Mouse (Mus musculus) olfactory bulb, adult 2 months (tissue): ENCODE results near the gene Gch1.

Experiments
- CTCF ChIP-seq: fragments of 200-500 bp; IDR thresholded peaks from 2 replicates; pipeline ENCODE4 v1.5.1; 2012; ENCODE audit warnings: low read depth, mild to moderate bottlenecking, low read length, moderate library complexity; ENCODE audit not compliant: insufficient read depth
- POLR2A ChIP-seq: fragments of 200-500 bp; IDR thresholded peaks from 2 replicates; pipeline ENCODE4 v1.6.1; 2012; ENCODE audit warnings: mild to moderate bottlenecking, low read depth, low read length, moderate library complexity; ENCODE audit not compliant: insufficient read depth

DNA sequence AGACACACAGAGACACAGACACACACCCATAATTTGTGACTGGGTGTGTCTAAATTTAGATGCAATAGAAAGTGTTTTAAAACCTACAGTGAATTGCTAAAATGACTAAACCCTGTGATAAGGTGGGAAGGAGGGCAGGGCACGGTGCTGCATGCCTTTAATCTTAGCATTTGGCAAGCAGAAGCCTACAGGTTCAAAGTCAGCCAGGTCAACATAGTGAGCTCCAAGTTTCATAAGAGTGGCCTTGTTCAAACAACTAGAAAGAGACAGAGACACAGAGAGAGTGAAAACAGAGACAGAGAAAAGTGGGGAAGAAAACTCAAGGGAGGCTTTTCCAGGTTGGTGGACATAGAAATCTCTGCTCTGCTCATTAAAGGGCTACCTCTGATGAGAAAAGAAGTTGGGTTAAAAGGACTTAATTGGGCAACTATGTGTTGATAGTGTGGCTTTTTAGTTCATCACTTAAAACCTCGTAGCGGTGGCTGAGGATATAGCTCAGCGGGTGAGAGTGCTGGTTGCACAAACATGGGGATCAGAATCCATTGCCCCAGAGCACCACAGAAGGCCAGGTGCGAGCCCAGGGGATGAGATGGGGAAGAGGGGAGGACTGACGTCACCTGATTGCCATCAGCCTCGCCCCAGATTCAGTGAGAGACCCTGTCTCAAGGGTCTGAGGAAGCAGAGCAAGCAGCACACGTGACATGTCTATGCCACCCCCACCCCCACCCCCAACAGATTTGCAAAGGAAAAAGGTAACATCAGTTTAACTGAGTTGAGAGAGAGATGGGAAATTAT lies 31.2 kb upstream of the Gch1 start:
- no peak for TF ChIP-seq CTCF
- no peak for TF ChIP-seq POLR2A
